Mouse (Mus musculus) ES-Bruce4 (cell line): ENCODE data around the gene Xpo6.

Experiments
- CTCF ChIP-seq: IDR thresholded peaks from one replicate; pipeline ENCODE4 v1.8.1; 2011; ENCODE audit warnings: low read depth, low read length
- EP300 ChIP-seq: IDR thresholded peaks from 2 replicates; pipeline ENCODE4 v1.6.1; 2011; ENCODE audit warnings: low read depth, low read length; ENCODE audit not compliant: insufficient read depth
- POLR2A ChIP-seq: IDR thresholded peaks from one replicate; pipeline ENCODE4 v1.8.1; 2011; ENCODE audit warnings: low read length; ENCODE audit not compliant: insufficient read depth

GRCm38 (mm10) chr7:126134634-126135321 lies 65.5 kb downstream of the Xpo6 start:
- TF ChIP-seq CTCF, result no peak
- TF ChIP-seq EP300, result no peak
- no peak for TF ChIP-seq POLR2A
